Mouse (Mus musculus) MEL (cell line): ENCODE measurements around the gene Ssr2.
"Not testable (repeated sequence)": the region's sequence is repeated elsewhere in the genome, so short reads cannot be mapped to it uniquely, and the experiment has no call there.

ENCODE experiments used
- CHD2 ChIP-seq: IDR thresholded peaks from 2 replicates; pipeline ENCODE4 v1.6.1; 2011; ENCODE audit warnings: low read length, improper control_type of control experiment
- CTCF ChIP-seq, 3 experiments: IDR thresholded peaks in 2 of 3; conservative IDR thresholded peaks in 1 of 3; 2 replicates each; pipeline ENCODE4 v1.5.1; 2011 to 2012; ENCODE audit warnings: low read length in 3 of 3, low read depth in 2 of 3, mild to moderate bottlenecking in 2 of 3, improper control_type of control experiment in 1 of 3, inconsistent platforms in 1 of 3, mixed read lengths in 1 of 3, moderate library complexity in 1 of 3; ENCODE audit not compliant: control insufficient read depth in 1 of 3, insufficient read depth in 1 of 3, poor library complexity in 1 of 3, severe bottlenecking in 1 of 3
- EP300 ChIP-seq, 2 experiments: IDR thresholded peaks; 2 replicates each; pipeline ENCODE4 v1.6.1; 2011; ENCODE audit warnings: improper control_type of control experiment in 2 of 2, low read length in 2 of 2, low read depth in 1 of 2, mild to moderate bottlenecking in 1 of 2
- GATA1 ChIP-seq: IDR thresholded peaks from 2 replicates; pipeline ENCODE4 v1.6.1; 2011; ENCODE audit warnings: low read depth, low read length, improper control_type of control experiment
- MEF2A ChIP-seq: IDR thresholded peaks from 2 replicates; pipeline ENCODE4 v1.6.1; 2014; ENCODE audit warnings: low read depth, mild to moderate bottlenecking, inconsistent platforms, low read length, improper control_type of control experiment; ENCODE audit not compliant: poor library complexity, insufficient replicate concordance, severe bottlenecking; ENCODE audit errors: extremely low read depth
- MXI1 ChIP-seq: IDR thresholded peaks from 2 replicates; pipeline ENCODE4 v1.6.1; 2011; ENCODE audit warnings: mild to moderate bottlenecking, low read depth, low read length, improper control_type of control experiment
- NELFE ChIP-seq: IDR thresholded peaks from 2 replicates; pipeline ENCODE4 v1.6.1; 2011; ENCODE audit warnings: low read depth, low read length, improper control_type of control experiment
- NRF1 ChIP-seq: IDR thresholded peaks from 2 replicates; pipeline ENCODE4 v1.6.1; 2014; ENCODE audit warnings: low read depth, mild to moderate bottlenecking, inconsistent platforms, low read length, improper control_type of control experiment, moderate library complexity; ENCODE audit not compliant: poor library complexity, insufficient read depth, severe bottlenecking
- POLR2A ChIP-seq, 2 experiments: IDR thresholded peaks; 2 replicates each; pipeline ENCODE4 v1.6.1; 2011 to 2012; ENCODE audit warnings: low read length in 2 of 2, mild to moderate bottlenecking in 2 of 2, control low read depth in 1 of 2, improper control_type of control experiment in 1 of 2, low read depth in 1 of 2, moderate library complexity in 1 of 2; ENCODE audit not compliant: control insufficient read depth in 1 of 2, insufficient read depth in 1 of 2, poor library complexity in 1 of 2
- RCOR1 ChIP-seq: IDR thresholded peaks from 2 replicates; pipeline ENCODE4 v1.6.1; 2012; ENCODE audit warnings: low read depth, mild to moderate bottlenecking, inconsistent platforms, low read length, improper control_type of control experiment
- UBTF ChIP-seq: IDR thresholded peaks from 2 replicates; pipeline ENCODE4 v1.6.1; 2012; ENCODE audit warnings: low read depth, mild to moderate bottlenecking, inconsistent platforms, low read length, improper control_type of control experiment, moderate library complexity, borderline replicate concordance; ENCODE audit not compliant: insufficient read depth
- USF1 ChIP-seq: IDR thresholded peaks from 2 replicates; pipeline ENCODE4 v1.6.1; 2014; ENCODE audit warnings: low read depth, mild to moderate bottlenecking, inconsistent platforms, low read length, improper control_type of control experiment, moderate library complexity
- ZC3H11A ChIP-seq: IDR thresholded peaks from 2 replicates; pipeline ENCODE4 v1.6.1; 2012; ENCODE audit warnings: low read depth, mild to moderate bottlenecking, inconsistent platforms, low read length, improper control_type of control experiment
- ZNF384 ChIP-seq: IDR thresholded peaks from 2 replicates; pipeline ENCODE4 v1.6.1; 2012; ENCODE audit warnings: low read depth, mild to moderate bottlenecking, inconsistent platforms, low read length, improper control_type of control experiment

DNA sequence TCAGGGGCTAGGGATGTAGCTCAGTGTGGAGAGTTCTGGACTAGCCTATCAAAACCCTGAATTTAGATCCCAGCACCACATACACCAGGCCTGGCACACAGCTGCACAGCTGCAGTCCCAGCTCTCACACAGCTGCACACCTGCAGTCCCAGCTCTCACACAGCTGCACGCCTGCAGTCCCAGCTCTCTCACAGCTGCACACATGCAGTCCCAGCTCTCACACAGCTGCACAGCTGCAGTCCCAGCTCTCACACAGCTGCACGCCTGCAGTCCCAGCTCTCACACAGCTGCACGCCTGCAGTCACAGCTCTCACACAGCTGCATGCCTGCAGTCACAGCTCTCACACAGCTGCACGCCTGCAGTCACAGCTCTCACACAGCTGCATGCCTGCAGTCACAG, 20.9 kb downstream of the Ssr2 start:
- not testable (repeated sequence) for TF ChIP-seq POLR2A (IDR thresholded peaks at IDR 0.05; ENCODE audit: control insufficient read depth in 1 of 2, insufficient read depth in 1 of 2, low read depth in 1 of 2, low read length in 2 of 2, poor library complexity in 1 of 2); CTCF (IDR thresholded peaks at IDR 0.05 in 2 of 3, conservative IDR thresholded peaks at IDR 0.05 in 1 of 3; ENCODE audit: control insufficient read depth in 1 of 3, insufficient read depth in 1 of 3, low read depth in 2 of 3, low read length in 3 of 3, poor library complexity in 1 of 3, severe bottlenecking in 1 of 3); NELFE; USF1; ZC3H11A; MEF2A; UBTF; RCOR1; EP300 (IDR thresholded peaks at IDR 0.05; ENCODE audit: low read depth in 1 of 2, low read length in 2 of 2); NRF1; GATA1; CHD2; MXI1; ZNF384
